ENCODE assay signal across 8 mouse cellular contexts in genomic region chr4:111327760-111328373, GRCm38 (mm10).
A peak's percentile ranks its signal among the peaks of the same experiment; 100 is the strongest.
DNase-seq lines count a peak whose midpoint lies in the region; ATAC-seq and TF ChIP-seq lines count a peak whose summit lies in the region.

No protein-coding gene starts in this region.

- no peak overlapping the region; the same call in 1 of the 2 replicates for H3K27ac ChIP-seq in intestine, postnatal 0 days (ENCODE audit: low read depth, low read length)
- no peak overlapping the region for H3K27ac ChIP-seq in intestine, embryonic 15.5 days
- H3K27ac ChIP-seq in ES-E14 (ENCODE audit: insufficient read depth, low read depth, low read length, poor library complexity, severe bottlenecking): no peak overlapping the region
- H3K27ac ChIP-seq in forebrain, embryonic 15.5 days (replicated peaks): no peak overlapping the region
- no peak overlapping the region for H3K27ac ChIP-seq in lung, postnatal 0 days (ENCODE audit: low read length)

- in situ Hi-C loops in ES-E14 (cut with MboI; ENCODE audit: low sequenced_read_pairs in 2 of 2, unreplicated experiment in 2 of 2): no loop called here

- no peak for TF ChIP-seq EP300 in lung, postnatal 0 days (IDR thresholded peaks at IDR 0.05)

- H3K4me3 ChIP-seq in intestine, postnatal 0 days (ENCODE audit: low read depth, low read length): no peak overlapping the region
- H3K4me3 ChIP-seq in intestine, embryonic 15.5 days (replicated peaks): no peak overlapping the region
- no peak overlapping the region for H3K4me3 ChIP-seq in ES-E14 (ENCODE audit: insufficient read depth in 1 of 2, low read depth in 1 of 2, low read length in 2 of 2, poor library complexity in 1 of 2, severe bottlenecking in 1 of 2)
- no peak overlapping the region for H3K4me3 ChIP-seq in forebrain, embryonic 15.5 days
- no peak overlapping the region for H3K4me3 ChIP-seq in lung, postnatal 0 days (ENCODE audit: low read depth, low read length)

- no peak for ATAC-seq in intestine, postnatal 0 days
- ATAC-seq in intestine, embryonic 15.5 days: no peak
- ATAC-seq in forebrain, embryonic 15.5 days (replicated peaks): peak; percentile 81
- no peak for ATAC-seq in lung, postnatal 0 days

- no peak overlapping the region for H3K4me2 ChIP-seq in intestine, postnatal 0 days (replicated peaks; ENCODE audit: low read depth)
- no peak overlapping the region for H3K4me2 ChIP-seq in intestine, embryonic 15.5 days (replicated peaks)
- H3K4me2 ChIP-seq in forebrain, embryonic 15.5 days (replicated peaks): no peak overlapping the region
- H3K4me2 ChIP-seq in lung, postnatal 0 days (replicated peaks; ENCODE audit: low read depth, low read length): no peak overlapping the region

- DNase-seq in 416B (ENCODE audit: low read depth) (peak; percentile 43), ES-E14 (ENCODE audit: low read depth, low spot score) (peak; percentile 29)
- peak; percentile 75 for DNase-seq in lung, postnatal 0 days (ENCODE audit: low spot score)
- DNase-seq in telencephalon, adult 2 months (ENCODE audit: low read depth, low spot score): peak; percentile 68
- DNase-seq in gastrocnemius, postnatal 14 days: no peak

- H3K36me3 ChIP-seq in intestine, postnatal 0 days (ENCODE audit: control insufficient read depth, insufficient read depth): no peaks in the 10 kb centered on the region
- H3K36me3 ChIP-seq in intestine, embryonic 15.5 days: no peaks in the 10 kb centered on the region
- no peaks in the 10 kb centered on the region for H3K36me3 ChIP-seq in ES-E14 (ENCODE audit: control insufficient read depth, insufficient read depth, low read length, poor library complexity, severe bottlenecking)
- H3K36me3 ChIP-seq in forebrain, embryonic 15.5 days: no peaks in the 10 kb centered on the region
- no peaks in the 10 kb centered on the region for H3K36me3 ChIP-seq in lung, postnatal 0 days (ENCODE audit: insufficient read depth, low read length)

- H3K4me1 ChIP-seq in intestine, postnatal 0 days (replicated peaks; ENCODE audit: control insufficient read depth, insufficient read depth, low read length): no peaks in the 10 kb centered on the region
- H3K4me1 ChIP-seq in intestine, embryonic 15.5 days (replicated peaks): no peaks in the 10 kb centered on the region
- no peaks in the 10 kb centered on the region for H3K4me1 ChIP-seq in ES-E14 (ENCODE audit: control insufficient read depth in 2 of 2, insufficient read depth in 2 of 2, low read length in 2 of 2, poor library complexity in 1 of 2)
- H3K4me1 ChIP-seq in forebrain, embryonic 15.5 days: no peaks in the 10 kb centered on the region
- no peaks in the 10 kb centered on the region for H3K4me1 ChIP-seq in lung, postnatal 0 days (ENCODE audit: insufficient read depth, low read depth, low read length)

- 61% methylated on average over 11 of the region's 11 CpGs for WGBS in intestine, postnatal 0 days
- 60% methylated on average over 11 of the region's 11 CpGs for WGBS in intestine, embryonic 15.5 days
- WGBS in forebrain, embryonic 15.5 days: 68% methylated on average over 11 of the region's 11 CpGs
- WGBS in lung, postnatal 0 days: 47% methylated on average over 11 of the region's 11 CpGs

- TF ChIP-seq CTCF in intestine, postnatal 0 days (IDR thresholded peaks at IDR 0.05; ENCODE audit: low read depth): peak; percentile 81
- peak; percentile 81 for TF ChIP-seq CTCF in lung, postnatal 0 days (IDR thresholded peaks at IDR 0.05)

- H3K9me3 ChIP-seq in intestine, postnatal 0 days (ENCODE audit: control insufficient read depth): no peaks in the 10 kb centered on the region
- H3K9me3 ChIP-seq in intestine, embryonic 15.5 days: no peaks in the 10 kb centered on the region
- no peaks in the 10 kb centered on the region for H3K9me3 ChIP-seq in ES-E14 (ENCODE audit: control insufficient read depth, insufficient read depth, low read depth, low read length)
- no peaks in the 10 kb centered on the region for H3K9me3 ChIP-seq in forebrain, embryonic 15.5 days
- H3K9me3 ChIP-seq in lung, postnatal 0 days (ENCODE audit: low read length): no peaks in the 10 kb centered on the region

- no peaks in the 10 kb centered on the region for H3K27me3 ChIP-seq in intestine, postnatal 0 days (replicated peaks; ENCODE audit: control insufficient read depth, insufficient read depth, low read length)
- no peaks in the 10 kb centered on the region for H3K27me3 ChIP-seq in intestine, embryonic 15.5 days (replicated peaks)
- no peaks in the 10 kb centered on the region for H3K27me3 ChIP-seq in forebrain, embryonic 15.5 days
- H3K27me3 ChIP-seq in lung, postnatal 0 days (replicated peaks; ENCODE audit: insufficient read depth, low read length): no peaks in the 10 kb centered on the region

- intact Hi-C loops in gastrocnemius, postnatal 14 days (cut with DNase I; ENCODE audit: low total_unique reads): no loop called here

- H3K9ac ChIP-seq in intestine, postnatal 0 days (ENCODE audit: low read depth, low read length): no peak overlapping the region
- H3K9ac ChIP-seq in intestine, embryonic 15.5 days: no peak overlapping the region
- no peak overlapping the region for H3K9ac ChIP-seq in ES-E14 (ENCODE audit: insufficient read depth, low read depth, low read length, poor library complexity, severe bottlenecking)
- H3K9ac ChIP-seq in forebrain, embryonic 15.5 days (replicated peaks): no peak overlapping the region
- H3K9ac ChIP-seq in lung, postnatal 0 days (replicated peaks; ENCODE audit: low read depth): no peak overlapping the region

TF ChIP-seq in ES-E14, 5 proteins besides CTCF, POLR2A, EP300 and RAD21:
- TF ChIP-seq CHD2 (IDR thresholded peaks at IDR 0.05; ENCODE audit: low read depth, low read length): no peak
- no peak for TF ChIP-seq MAFK (IDR thresholded peaks at IDR 0.05; ENCODE audit: insufficient read depth, low read depth, low read length)
- no peak for TF ChIP-seq ZC3H11A (IDR thresholded peaks at IDR 0.05; ENCODE audit: borderline replicate concordance, low read depth, low read length)
- no peak for TF ChIP-seq ZNF384 (IDR thresholded peaks at IDR 0.05; ENCODE audit: low read depth, low read length)
- no peak for TF ChIP-seq HCFC1 (IDR thresholded peaks at IDR 0.05; ENCODE audit: borderline replicate concordance, insufficient read depth, low read length)
